Mouse (Mus musculus) ZHBTc4 (cell line): ENCODE data around the gene Gigyf1.
A peak's percentile ranks its signal among the peaks of the same experiment; 100 is the strongest.

Source experiments
- DNase-seq: peaks from one replicate; pipeline ENCODE4 v3.0.0-alpha.2; 2011; ENCODE audit warnings: low read depth, low spot score

The Gigyf1 gene

GRCm38 (mm10) chr5:137513951-137514721, 4.2 kb upstream of the Gigyf1 start:
- DNase-seq, result no peak

GRCm38 (mm10) chr5:137514811-137515210, 3.5 kb upstream of the Gigyf1 start:
- DNase-seq, result no peak

- DNase-seq, result no peak
Observed at GRCm38 (mm10) chr5:137519691-137520550, 1.6 kb downstream of the Gigyf1 start.

- peak; percentile 67 for DNase-seq
Observed at GRCm38 (mm10) chr5:137521861-137522260, 3.5 kb downstream of the Gigyf1 start.

- DNase-seq, result no peak
Observed at GRCm38 (mm10) chr5:137522711-137523110, 4.4 kb downstream of the Gigyf1 start.

- DNase-seq, result peak; percentile 60
Observed at GRCm38 (mm10) chr5:137523396-137524250, 5.3 kb downstream of the Gigyf1 start.

- DNase-seq, result no peak
Observed at GRCm38 (mm10) chr5:137524251-137524515, 5.8 kb downstream of the Gigyf1 start.

GRCm38 (mm10) chr5:137524671-137525070, 6.3 kb downstream of the Gigyf1 start:
- DNase-seq, result no peak

- DNase-seq, result no peak
Observed at GRCm38 (mm10) chr5:137525511-137525910, 7.2 kb downstream of the Gigyf1 start.

- DNase-seq, result peak; percentile 51
Observed at GRCm38 (mm10) chr5:137526192-137526936, 8.0 kb downstream of the Gigyf1 start.

- no peak for DNase-seq
Observed at GRCm38 (mm10) chr5:137527413-137527812, 9.1 kb downstream of the Gigyf1 start.

- no peak for DNase-seq
Observed at GRCm38 (mm10) chr5:137528247-137528968, 10.1 kb downstream of the Gigyf1 start.

GRCm38 (mm10) chr5:137529221-137529995, 11.1 kb downstream of the Gigyf1 start:
- no peak for DNase-seq

GRCm38 (mm10) chr5:137530075-137530474, 11.7 kb downstream of the Gigyf1 start:
- DNase-seq, result no peak

GRCm38 (mm10) chr5:137530588-137531413, 12.5 kb downstream of the Gigyf1 start:
- DNase-seq, result peak; percentile 61

- DNase-seq, result no peak
Observed at GRCm38 (mm10) chr5:137531414-137532130, 13.2 kb downstream of the Gigyf1 start.

- DNase-seq, result no peak
Observed at GRCm38 (mm10) chr5:137532131-137532807, 13.9 kb downstream of the Gigyf1 start.

- DNase-seq, result no peak
Observed at GRCm38 (mm10) chr5:137532808-137533116, 14.4 kb downstream of the Gigyf1 start.
